Mouse (Mus musculus) midbrain, postnatal 0 days (tissue): ENCODE measurements around the gene Tmem63b. TPM values are rescaled to one million over a fixed set of nuclear protein-coding genes. Genes with fewer than 3 reads are reported as not detected.
A peak's percentile ranks its signal among the peaks of the same experiment; 100 is the strongest.

Experiments used
- ATAC-seq: fragments of 200-750 bp; cut with Nextera tagmentation; 2 replicates; pipeline ENCODE4 v1.8.0; 2017; ENCODE audit warnings: moderate number of reproducible peaks, mild to moderate bottlenecking, moderate TSS enrichment, moderate library complexity; ENCODE audit not compliant: low FRiP score
- DNase-seq: peaks from one replicate; pipeline ENCODE4 v3.0.0-alpha.2; 2015; ENCODE audit warnings: low spot score
- H3K27ac ChIP-seq: fragments of 300-500 bp; sonication (generic); 2 replicates; pipeline ENCODE4 v1.5.1; 2014; ENCODE audit warnings: low read depth, mild to moderate bottlenecking, low read length, mixed read lengths
- H3K27me3 ChIP-seq: fragments of 300-500 bp; sonication (generic); 2 replicates; pipeline ENCODE4 v1.6.1; 2014; ENCODE audit warnings: low read length, control low read depth, mixed read lengths; ENCODE audit not compliant: insufficient read depth
- H3K36me3 ChIP-seq: fragments of 300-500 bp; sonication (generic); 2 replicates; pipeline ENCODE4 v1.6.1; 2014; ENCODE audit warnings: low read length, control low read depth, mixed read lengths; ENCODE audit not compliant: insufficient read depth
- H3K4me1 ChIP-seq: fragments of 300-500 bp; sonication (generic); 2 replicates; pipeline ENCODE4 v1.6.1; 2014; ENCODE audit warnings: mild to moderate bottlenecking, control low read depth, antibody characterized with exemption, low read length, mixed read lengths; ENCODE audit not compliant: insufficient read depth
- H3K4me2 ChIP-seq: fragments of 300-500 bp; sonication (generic); 2 replicates; pipeline ENCODE4 v1.6.1; 2014; ENCODE audit warnings: low read depth, mild to moderate bottlenecking, low read length, mixed read lengths; ENCODE audit not compliant: poor library complexity, severe bottlenecking
- H3K4me3 ChIP-seq: fragments of 300-500 bp; sonication (generic); 2 replicates; pipeline ENCODE4 v1.5.1; 2014; ENCODE audit warnings: low read depth, mild to moderate bottlenecking, low read length, moderate library complexity
- H3K9ac ChIP-seq: fragments of 300-500 bp; sonication (generic); replicated peaks from 2 replicates; pipeline ENCODE4 v1.6.1; 2014; ENCODE audit warnings: mild to moderate bottlenecking, low read length, moderate library complexity, mixed read lengths; ENCODE audit not compliant: poor library complexity, severe bottlenecking
- H3K9me3 ChIP-seq: fragments of 300-500 bp; sonication (generic); 2 replicates; pipeline ENCODE4 v1.6.1; 2016; ENCODE audit warnings: low read length, control low read depth
- CTCF ChIP-seq: IDR thresholded peaks from 2 replicates; pipeline ENCODE4 v1.5.1; 2016; ENCODE audit warnings: antibody characterized with exemption, mild to moderate bottlenecking
- WGBS: fragments of 180-500 bp; shearing (Covaris S2); extraction: QIAGEN DNeasy Blood & Tissue Kit; methylation state at CpG from one replicate; pipeline ENCODE4 v1.1.7; 2014; 5-methylcytosine and 5-hydroxymethylcytosine counted together
- polyA plus RNA-seq: library from polyadenylated mRNA; unstranded; fragments of >200 nt; fragmentation: Nextera tagmentation; extraction: Ambion mirVana; gene quantifications from 2 replicates; pipeline ENCODE4 v1.2.1, GENCODE M21; 2015
- total RNA-seq: library from RNA; depleted of rRNA; stranded (reverse); fragments of >200 nt; gene quantifications from 2 replicates; pipeline ENCODE4 v1.2.3, GENCODE M21; 2014

The Tmem63b gene
- total and polyA plus RNA-seq, 2 experiments from 2014 or later = 149 to 213 TPM

- no peaks in the 10 kb centered on the region for H3K9me3 ChIP-seq
- DNase-seq (peak; percentile 26), ATAC-seq (no peak; the same call in 1 of the 2 replicates)
- peak overlapping the region; percentile 32; the same call in 1 of the 2 replicates for H3K4me3 ChIP-seq
- 0 out of 2 replicates have a peak, but pooled peaks cover 8% of the 10 kb centered on the region for H3K27me3 ChIP-seq
- no peaks in the 10 kb centered on the region for H3K36me3 ChIP-seq
- 61% methylated on average over 19 of the region's 19 CpGs for WGBS
- H3K27ac ChIP-seq = no peak overlapping the region
- H3K4me1 ChIP-seq = peaks cover 20% of the 10 kb centered on the region
- peak overlapping the region; percentile 81; the same call in 1 of the 2 replicates for H3K4me2 ChIP-seq
- no peak for TF ChIP-seq CTCF
- no peak overlapping the region for H3K9ac ChIP-seq
Observed at GRCm38 (mm10) chr17:45733038-45733734, 46.5 kb upstream of the Tmem63b start.

GRCm38 (mm10) chr17:45731172-45731864, 44.6 kb upstream of the Tmem63b start:
- peaks cover 20% of the 10 kb centered on the region for H3K4me1 ChIP-seq
- H3K4me3 ChIP-seq = no peak overlapping the region
- 20% methylated on average over 9 of the region's 9 CpGs for WGBS
- no peaks in the 10 kb centered on the region for H3K36me3 ChIP-seq
- H3K27me3 ChIP-seq = 0 out of 2 replicates have a peak, but pooled peaks cover 8% of the 10 kb centered on the region
- H3K4me2 ChIP-seq = no peak overlapping the region
- DNase-seq (peak; percentile 91), ATAC-seq (no peak)
- peak; percentile 96 for TF ChIP-seq CTCF
- no peaks in the 10 kb centered on the region for H3K9me3 ChIP-seq
- no peak overlapping the region for H3K9ac ChIP-seq
- no peak overlapping the region for H3K27ac ChIP-seq

- Histone ChIP-seq H3K4me3 (no peak overlapping the region), H3K9ac (no peak overlapping the region), H3K4me2 (no peak overlapping the region), H3K9me3 (no peaks in the 10 kb centered on the region), H3K27ac (no peak overlapping the region), H3K4me1 (peaks cover 14% of the 10 kb centered on the region), H3K27me3 (0 out of 2 replicates have a peak, but pooled peaks cover 8% of the 10 kb centered on the region), H3K36me3 (no peaks in the 10 kb centered on the region)
- DNase-seq (no peak), ATAC-seq (no peak)
- no peak for TF ChIP-seq CTCF
- WGBS = 83% methylated on average over 4 of the region's 4 CpGs
Observed at GRCm38 (mm10) chr17:45730696-45731095, 44.0 kb upstream of the Tmem63b start.

GRCm38 (mm10) chr17:45729387-45729786, 42.7 kb upstream of the Tmem63b start:
- DNase-seq (no peak), ATAC-seq (no peak)
- no peak overlapping the region for H3K4me3 ChIP-seq
- H3K4me1 ChIP-seq = peaks cover 11% of the 10 kb centered on the region
- no peak overlapping the region for H3K9ac ChIP-seq
- no peak overlapping the region for H3K4me2 ChIP-seq
- no peak for TF ChIP-seq CTCF
- no peaks in the 10 kb centered on the region for H3K36me3 ChIP-seq
- H3K27me3 ChIP-seq = 0 out of 2 replicates have a peak, but pooled peaks cover 8% of the 10 kb centered on the region
- no peaks in the 10 kb centered on the region for H3K9me3 ChIP-seq
- 61% methylated on average over 10 of the region's 10 CpGs for WGBS
- H3K27ac ChIP-seq = no peak overlapping the region

GRCm38 (mm10) chr17:45727983-45728723, 41.4 kb upstream of the Tmem63b start:
- Histone ChIP-seq H3K4me3 (no peak overlapping the region), H3K27me3 (0 out of 2 replicates have a peak, but pooled peaks cover 4% of the 10 kb centered on the region), H3K4me1 (0 out of 2 replicates have a peak, but pooled peaks cover under 1% of the 10 kb centered on the region), H3K27ac (no peak overlapping the region), H3K9ac (no peak overlapping the region), H3K9me3 (no peaks in the 10 kb centered on the region), H3K36me3 (no peaks in the 10 kb centered on the region), H3K4me2 (no peak overlapping the region)
- TF ChIP-seq CTCF = no peak
- ATAC-seq = no peak
- 63% methylated on average over 8 of the region's 8 CpGs for WGBS
- no peak for DNase-seq
